9 mouse cellular contexts compared by ENCODE assay signal in genomic region chr3:90668846-90669245, GRCm38 (mm10). TPM values are rescaled to one million over a fixed set of nuclear protein-coding genes. Genes with fewer than 3 reads are reported as not detected.
A peak's percentile ranks its signal among the peaks of the same experiment; 100 is the strongest.
DNase-seq lines count a peak whose midpoint lies in the region; ATAC-seq and TF ChIP-seq lines count a peak whose summit lies in the region.
"Had no signal": no experiment of that assay in that cellular context is flagged by ENCODE, and none has a peak within 500 bp of the region (broad histone marks: within the 10 kb centered on the region; RNA-seq: fewer than 3 reads in every experiment).

Gene S100a8, plus strand, starts transcription at chr3:90668978.

- H3K27me3 ChIP-seq in limb, embryonic 13.5 days, result no peaks in the 10 kb centered on the region
- H3K27me3 ChIP-seq in limb, embryonic 10.5 days (ENCODE audit: low read depth, poor library complexity, severe bottlenecking), result no peaks in the 10 kb centered on the region
- H3K27me3 ChIP-seq in hindbrain, postnatal 0 days (ENCODE audit: insufficient read depth, low read length), result no peaks in the 10 kb centered on the region
- peaks cover 7% of the 10 kb centered on the region for H3K27me3 ChIP-seq in megakaryocyte, embryonic 14.5 days (replicated peaks)
- H3K27me3 ChIP-seq: limb, embryonic 12.5 days had no signal

- H3K9me3 ChIP-seq in limb, embryonic 13.5 days, result no peaks in the 10 kb centered on the region
- H3K9me3 ChIP-seq in limb, embryonic 10.5 days (replicated peaks), result no peaks in the 10 kb centered on the region
- H3K9me3 ChIP-seq in hindbrain, postnatal 0 days (ENCODE audit: low read length), result no peaks in the 10 kb centered on the region
- H3K9me3 ChIP-seq in megakaryocyte, embryonic 14.5 days, result no peaks in the 10 kb centered on the region
- H3K9me3 ChIP-seq: limb, embryonic 12.5 days had no signal

- no peak within 1 kb of the TSS for H3K9ac ChIP-seq in limb, embryonic 13.5 days
- H3K9ac ChIP-seq in hindbrain, postnatal 0 days (replicated peaks; ENCODE audit: low read length), result no peak within 1 kb of the TSS
- H3K9ac ChIP-seq: limb, embryonic 12.5 days had no signal

- H3K4me1 ChIP-seq in limb, embryonic 13.5 days, result 0 out of 2 replicates have a peak, but pooled peaks cover 4% of the 10 kb centered on the region
- H3K4me1 ChIP-seq in limb, embryonic 10.5 days, result no peaks in the 10 kb centered on the region
- H3K4me1 ChIP-seq in bone marrow, adult 2 months (ENCODE audit: control insufficient read depth, insufficient read depth, low read length), result peaks cover 2% of the 10 kb centered on the region; the same call in 1 of the 2 replicates
- H3K4me1 ChIP-seq in hindbrain, postnatal 0 days (ENCODE audit: insufficient read depth, low read length), result no peaks in the 10 kb centered on the region
- no peaks in the 10 kb centered on the region for H3K4me1 ChIP-seq in megakaryocyte, embryonic 14.5 days
- H3K4me1 ChIP-seq: limb, embryonic 12.5 days had no signal

- DNase-seq in limb, embryonic 10.5 days (ENCODE audit: low spot score), result no peak
- peak; percentile 3 for DNase-seq in hindbrain, postnatal 0 days (ENCODE audit: low spot score)
- no peak for DNase-seq in right cerebral cortex, postnatal 36 days (ENCODE audit: low spot score in 2 of 2)
- DNase-seq in right cerebral cortex, postnatal 10 days (ENCODE audit: low spot score in 2 of 2), result no peak
- no peak for DNase-seq in cerebellum, postnatal 4 days (ENCODE audit: low spot score in 2 of 2)

- no peak within 1 kb of the TSS for H3K4me2 ChIP-seq in limb, embryonic 13.5 days (replicated peaks)
- no peak within 1 kb of the TSS for H3K4me2 ChIP-seq in hindbrain, postnatal 0 days (ENCODE audit: low read depth, low read length)
- H3K4me2 ChIP-seq: limb, embryonic 12.5 days had no signal

- H3K27ac ChIP-seq in limb, embryonic 13.5 days, result no peak within 1 kb of the TSS; the same call in 1 of the 2 replicates
- no peak within 1 kb of the TSS for H3K27ac ChIP-seq in limb, embryonic 10.5 days
- H3K27ac ChIP-seq in bone marrow, adult 2 months (ENCODE audit: control insufficient read depth, insufficient read depth, low read depth, low read length, poor library complexity), result peak within 1 kb of the TSS; percentile 90
- no peak within 1 kb of the TSS for H3K27ac ChIP-seq in hindbrain, postnatal 0 days
- H3K27ac ChIP-seq: limb, embryonic 12.5 days had no signal

- ATAC-seq in limb, embryonic 13.5 days (ENCODE audit: low FRiP score, low read depth), result 0 out of 2 replicates have a peak, but pooled peaks have one; percentile 19
- no peak for ATAC-seq in hindbrain, postnatal 0 days

- H3K36me3 ChIP-seq in limb, embryonic 13.5 days, result no peaks in the 10 kb centered on the region
- no peaks in the 10 kb centered on the region for H3K36me3 ChIP-seq in limb, embryonic 10.5 days
- no peaks in the 10 kb centered on the region for H3K36me3 ChIP-seq in hindbrain, postnatal 0 days (ENCODE audit: insufficient read depth, low read length)
- H3K36me3 ChIP-seq in megakaryocyte, embryonic 14.5 days (replicated peaks; ENCODE audit: low read length), result no peaks in the 10 kb centered on the region
- H3K36me3 ChIP-seq: limb, embryonic 12.5 days had no signal

- WGBS in limb, embryonic 13.5 days, result 56% methylated on average over 8 of the region's 8 CpGs
- WGBS in limb, embryonic 10.5 days, result 77% methylated on average over 8 of the region's 8 CpGs
- WGBS in bone marrow, adult 2 months, result 31% methylated on average over 8 of the region's 8 CpGs
- 61% methylated on average over 8 of the region's 8 CpGs for WGBS in hindbrain, postnatal 0 days

- TF ChIP-seq CTCF in bone marrow, adult 2 months (IDR thresholded peaks at IDR 0.05; ENCODE audit: control insufficient read depth, insufficient read depth, low read length), result no peak
- TF ChIP-seq CTCF in hindbrain, postnatal 0 days (IDR thresholded peaks at IDR 0.05; ENCODE audit: low read depth), result no peak

- H3K4me3 ChIP-seq in limb, embryonic 13.5 days, result no peak within 1 kb of the TSS
- H3K4me3 ChIP-seq in limb, embryonic 10.5 days, result no peak within 1 kb of the TSS
- H3K4me3 ChIP-seq in bone marrow, adult 2 months (replicated peaks; ENCODE audit: control insufficient read depth, low read depth, low read length), result peak within 1 kb of the TSS; percentile 66
- H3K4me3 ChIP-seq in hindbrain, postnatal 0 days (ENCODE audit: low read length), result no peak within 1 kb of the TSS
- peak within 1 kb of the TSS; percentile 75 for H3K4me3 ChIP-seq in megakaryocyte, embryonic 14.5 days (replicated peaks)
- H3K4me3 ChIP-seq: limb, embryonic 12.5 days had no signal

- TF ChIP-seq POLR2A in bone marrow, adult 2 months (IDR thresholded peaks at IDR 0.05; ENCODE audit: borderline replicate concordance, control insufficient read depth, low read depth, low read length), result peak; percentile 47; the same call in 1 of the 2 replicates

RNA-seq across cellular contexts. Expression of gene S100a8, which starts in this region (rescaled TPM):
- polyA plus RNA-seq in limb, embryonic 13.5 days (2015; fragmentation: Nextera tagmentation; extraction: Ambion mirVana), result 6.0 and 6.6 TPM in 2 replicates
- polyA plus RNA-seq in limb, embryonic 10.5 days (2016; fragmentation: Nextera tagmentation; extraction: Ambion mirVana), result 1.2 TPM in 1 of 2 replicates, not detected in the other
- 4,508 and 18,334 TPM in 2 replicates for polyA plus RNA-seq in bone marrow, adult 2 months (2011; ENCODE audit: insufficient read depth, insufficient read length, low replicate concordance, missing spikeins)
- total RNA-seq in hindbrain, postnatal 0 days (2014; rRNA removed), result 1.0 TPM in 1 of 2 replicates, not detected in the other
- 6.3 and 6.7 TPM in 2 replicates for polyA plus RNA-seq in hindbrain, postnatal 0 days (2015; fragmentation: Nextera tagmentation; extraction: Ambion mirVana)
- 2.9 TPM in 1 of 2 replicates, not detected in the other for polyA plus RNA-seq in megakaryocyte, embryonic 14.5 days (2012; ENCODE audit: insufficient read depth, low replicate concordance)

Comparison
In these comparisons a context has a peak if more than half of its experiments do, and no peak if none do; other contexts are left out.
1. RNA of gene S100a8 (polyA plus RNA-seq): 4,508 to 18,334 TPM in bone marrow, adult 2 months; 6.3 to 6.7 TPM in hindbrain, postnatal 0 days, 6.0 to 6.6 TPM in limb, embryonic 13.5 days, 2.9 TPM in megakaryocyte, embryonic 14.5 days and 1.2 TPM in limb, embryonic 10.5 days; every median in the first group is over 100 times any median in the second.
2. H3K4me3 ChIP-seq: peak in bone marrow, adult 2 months (single experiment) and megakaryocyte, embryonic 14.5 days (single experiment); none in limb, embryonic 13.5 days (single experiment), limb, embryonic 10.5 days (single experiment) and hindbrain, postnatal 0 days (single experiment).